Mouse (Mus musculus) R1 (cell line): Measurements from ENCODE around the gene Gm11084.
"Not testable (repeated sequence)": the region's sequence is repeated elsewhere in the genome, so short reads cannot be mapped to it uniquely, and the experiment has no call there.

Experiments used
- DNase-seq: peaks from one replicate; pipeline ENCODE4 v3.0.0-alpha.2; 2018; ENCODE audit warnings: low read depth, low spot score

Gene Gm11084

DNA sequence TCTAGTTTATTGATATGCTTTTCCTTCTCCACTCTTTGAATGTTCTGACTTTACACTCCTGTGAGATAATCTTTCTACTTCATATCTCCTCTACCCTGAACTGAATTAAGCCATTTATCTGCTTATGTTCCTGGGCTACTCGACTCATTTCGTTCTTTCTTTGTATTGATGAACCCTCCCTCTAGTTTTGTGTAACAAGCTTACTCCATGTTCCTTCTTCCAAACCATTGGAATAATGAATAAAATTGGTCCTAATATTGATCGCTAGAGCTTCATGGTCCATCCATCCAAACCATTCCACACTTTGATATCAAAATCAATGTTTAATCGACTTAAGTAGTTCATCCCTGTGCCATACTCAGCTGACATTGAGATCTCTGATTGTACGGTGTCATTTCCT is at the start of gene Gm11084:
Gene Gm11084 (minus strand): TSS at position 101 of the 400 bp plus-strand sequence.
- no peak for DNase-seq

DNA sequence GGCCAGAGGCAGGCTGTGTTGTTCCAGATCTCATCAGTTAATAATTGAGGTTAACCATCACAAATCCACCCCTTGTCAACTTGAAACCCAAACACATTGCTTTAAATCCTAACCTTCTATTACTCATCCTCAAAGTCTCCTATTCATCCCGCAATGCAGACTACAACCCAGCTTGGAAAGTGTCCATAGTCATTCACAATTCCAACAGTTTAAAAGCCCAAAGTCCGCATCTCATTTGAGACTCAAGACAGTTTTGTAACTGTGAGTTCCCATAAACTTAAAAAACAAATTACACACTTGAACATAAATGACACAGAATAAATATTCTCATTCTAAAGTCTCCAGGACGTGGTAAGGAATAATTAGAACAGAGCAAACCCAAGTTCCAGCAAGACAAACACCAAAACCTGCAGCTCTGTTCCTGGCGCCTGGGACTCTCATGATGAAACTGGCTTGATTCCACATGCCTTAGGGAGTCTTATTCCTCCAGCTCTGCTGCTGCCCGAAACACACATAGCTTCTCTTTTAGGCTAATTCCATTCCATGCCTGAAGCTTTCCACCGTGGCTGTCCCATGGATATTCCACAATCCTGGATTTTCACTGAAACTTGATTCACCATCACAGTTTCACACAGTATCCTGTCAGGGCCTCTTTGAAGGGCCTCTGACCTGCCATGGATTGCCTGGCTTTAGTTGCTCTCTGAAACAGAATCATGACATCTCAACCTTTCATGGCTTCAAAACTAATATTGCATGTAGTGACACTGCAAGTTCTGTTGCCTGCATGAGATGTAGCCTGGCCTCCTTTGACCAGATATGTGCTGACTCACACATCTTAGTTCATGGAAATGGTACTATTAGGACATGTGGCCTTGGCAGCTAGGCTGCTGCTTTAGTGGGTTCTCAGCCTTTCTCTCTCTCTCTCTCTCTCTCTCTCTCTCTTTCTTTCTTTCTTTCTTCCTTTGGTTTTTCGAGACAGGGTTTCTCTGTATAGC is 44.8 kb upstream of the Gm11084 start:
- DNase-seq: no peak

DNA sequence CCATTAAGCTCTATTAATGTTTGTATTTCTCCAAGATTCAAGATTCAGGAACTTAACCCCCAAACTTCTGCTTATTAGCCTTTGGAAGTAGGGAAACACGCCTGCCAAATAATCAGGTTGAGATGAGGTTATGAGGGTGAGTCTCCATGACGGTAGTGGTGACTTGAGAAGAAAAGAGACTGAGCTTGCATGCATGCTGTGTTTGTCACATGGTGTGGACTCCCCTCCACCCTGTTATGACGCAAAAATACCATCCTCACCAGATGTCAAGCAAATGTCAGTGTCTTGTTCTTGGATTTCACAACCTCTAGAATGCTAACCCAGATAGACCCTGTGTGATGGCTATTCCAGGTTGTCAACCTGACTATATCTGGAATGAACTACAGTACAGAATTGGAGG is 43.3 kb upstream of the Gm11084 start:
- no peak for DNase-seq

DNA sequence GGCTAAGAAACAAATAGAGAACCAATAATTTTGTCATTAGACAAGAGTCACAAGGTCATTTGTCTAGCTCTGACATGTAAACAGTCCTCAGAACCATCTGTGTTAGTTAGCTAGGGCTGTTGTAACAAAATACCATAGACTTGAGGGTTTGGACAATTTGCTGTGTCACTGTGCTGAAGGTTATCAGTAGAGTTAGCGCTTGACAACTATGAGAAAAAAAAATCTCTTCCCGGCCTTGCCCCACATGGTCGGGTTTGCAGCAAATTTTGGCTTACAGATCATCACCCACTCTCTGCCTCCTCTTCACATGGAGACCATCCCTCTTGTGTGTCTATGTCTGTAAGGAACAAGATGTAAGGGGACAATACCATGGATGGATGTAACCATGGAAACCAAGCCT is 41.5 kb upstream of the Gm11084 start:
- no peak for DNase-seq

DNA sequence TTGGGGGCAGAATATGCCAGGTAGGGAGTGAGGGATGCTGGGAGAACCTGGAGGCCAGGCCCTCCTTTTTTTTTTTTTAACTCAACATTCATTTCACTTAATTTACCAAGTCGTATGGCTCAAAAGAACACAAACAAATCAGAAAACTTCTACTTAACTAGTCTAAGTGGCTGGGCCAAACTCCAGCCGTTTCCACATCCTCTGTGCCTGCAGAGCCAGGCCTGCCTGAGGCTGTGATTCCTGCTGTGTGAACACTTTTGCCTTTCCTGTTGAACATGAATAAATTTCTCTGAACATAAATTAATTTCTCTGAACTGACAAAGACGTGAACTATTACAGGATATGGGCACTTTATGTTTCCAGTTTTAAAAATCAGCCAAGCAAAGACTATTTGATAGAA is 40.6 kb upstream of the Gm11084 start:
- no peak for DNase-seq

DNA sequence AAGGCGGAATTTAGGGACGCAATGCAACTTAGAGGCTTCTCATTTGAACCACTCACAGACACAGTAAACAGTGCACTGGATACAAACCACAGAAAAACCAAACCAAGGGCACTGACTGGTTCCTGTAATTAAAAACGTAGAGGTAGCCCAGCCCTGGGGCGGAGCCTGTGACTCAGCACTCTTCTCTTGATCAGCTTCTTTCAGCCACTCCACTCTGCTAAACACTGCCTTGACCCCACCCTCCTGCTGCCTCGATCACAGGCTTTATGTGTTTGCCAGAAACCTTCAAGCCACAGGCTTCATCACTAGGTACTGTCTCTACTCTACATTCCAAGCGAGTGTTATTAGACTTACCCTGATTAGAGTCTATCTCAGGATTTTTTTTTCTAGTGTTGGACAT is 37.3 kb upstream of the Gm11084 start:
- DNase-seq: peak; percentile 98

DNA sequence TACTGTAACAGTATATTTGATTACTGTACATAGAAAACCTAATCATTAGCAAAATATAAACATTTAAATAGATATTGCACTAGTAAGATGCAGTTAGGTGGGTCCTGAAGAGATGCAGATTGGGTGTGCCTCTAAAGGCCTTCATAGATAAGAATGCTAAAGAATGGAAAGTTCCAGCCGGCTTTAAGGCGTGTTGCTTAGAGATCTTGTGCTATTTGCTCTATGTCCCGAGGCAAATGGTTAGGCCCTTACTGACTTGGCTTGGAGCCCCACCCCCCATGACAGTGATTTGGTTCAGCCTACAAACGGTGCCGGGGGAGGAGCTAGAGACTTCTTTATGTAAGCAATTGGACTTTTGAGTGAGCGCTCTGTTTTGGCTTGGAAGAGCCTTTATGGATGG is 34.5 kb upstream of the Gm11084 start:
- peak; percentile 97 for DNase-seq

DNA sequence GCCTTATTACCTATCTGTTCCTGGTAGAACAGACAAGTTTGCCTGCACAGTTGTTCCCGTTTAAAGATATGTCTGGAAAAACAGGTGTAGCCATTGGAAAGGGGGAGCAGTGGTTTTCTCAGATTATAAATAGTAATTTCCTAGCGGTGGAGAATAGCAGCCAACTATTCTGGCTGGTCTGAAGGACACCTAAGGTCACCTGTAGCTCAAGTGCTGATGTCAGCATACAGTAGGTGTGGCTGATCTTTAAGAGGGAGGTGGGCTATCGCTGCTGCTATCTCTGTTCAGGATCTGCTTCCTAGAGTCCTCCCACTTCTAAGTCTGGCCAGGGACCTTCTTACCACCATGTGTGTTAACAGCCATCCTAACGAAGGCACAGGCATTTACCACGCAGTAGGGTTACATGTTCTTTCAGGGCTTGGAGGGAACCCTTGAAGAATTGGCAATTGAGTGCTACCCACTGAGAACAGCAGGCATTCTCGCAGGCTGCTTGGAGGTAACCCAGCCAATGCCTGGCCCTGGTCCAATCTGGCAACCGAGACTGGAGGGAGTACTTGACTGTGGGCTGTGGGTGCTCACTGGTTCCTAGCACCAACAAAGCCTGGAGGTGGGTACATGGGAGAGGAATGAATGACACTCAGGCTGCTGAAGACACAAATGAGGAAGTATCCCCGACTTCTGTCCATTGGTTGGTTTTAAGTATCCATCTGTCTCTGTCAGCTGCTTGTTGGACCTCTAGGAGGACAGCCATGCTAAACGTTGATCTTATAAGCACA is 33.0 kb upstream of the Gm11084 start:
- no peak for DNase-seq

DNA sequence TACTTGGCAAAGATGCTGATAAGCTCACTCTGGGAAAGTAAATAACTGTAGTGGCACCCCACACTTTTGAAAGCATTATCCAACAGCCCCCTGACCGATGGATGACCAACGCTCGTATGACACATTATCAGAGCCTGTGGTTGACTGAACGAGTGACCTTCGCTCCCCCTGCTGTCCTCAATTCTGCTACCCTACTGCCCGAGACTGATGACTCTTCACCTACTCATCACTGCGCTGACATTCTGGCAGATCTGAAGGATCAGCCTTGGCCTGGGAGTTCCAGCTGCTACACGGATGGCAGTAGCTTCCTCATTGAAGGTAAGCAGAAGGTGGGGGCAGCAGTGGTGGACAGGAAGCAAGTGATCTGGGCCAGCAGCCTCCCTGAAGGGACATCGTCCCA is 27.5 kb upstream of the Gm11084 start:
- DNase-seq: not testable (repeated sequence)

DNA sequence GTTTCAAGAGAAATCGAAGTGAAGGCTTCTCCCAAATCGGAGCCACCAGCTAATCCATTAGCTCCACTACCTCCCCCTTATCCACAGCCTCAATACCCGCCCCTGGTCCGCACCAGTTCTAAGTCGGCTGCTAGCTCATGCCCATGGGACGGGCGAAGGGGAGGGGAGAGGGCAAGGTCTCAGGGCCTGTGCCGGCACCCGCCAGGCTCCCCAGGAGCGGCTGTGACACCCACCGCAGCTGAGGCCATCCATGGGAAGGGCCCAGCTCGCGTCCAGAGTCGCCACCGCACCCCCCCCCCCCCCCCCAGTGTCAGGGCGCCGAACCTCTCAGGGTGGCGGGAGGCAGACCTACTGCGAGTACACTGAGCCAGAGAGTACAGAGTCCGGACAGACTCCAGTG is 26.1 kb upstream of the Gm11084 start:
- DNase-seq: no peak

DNA sequence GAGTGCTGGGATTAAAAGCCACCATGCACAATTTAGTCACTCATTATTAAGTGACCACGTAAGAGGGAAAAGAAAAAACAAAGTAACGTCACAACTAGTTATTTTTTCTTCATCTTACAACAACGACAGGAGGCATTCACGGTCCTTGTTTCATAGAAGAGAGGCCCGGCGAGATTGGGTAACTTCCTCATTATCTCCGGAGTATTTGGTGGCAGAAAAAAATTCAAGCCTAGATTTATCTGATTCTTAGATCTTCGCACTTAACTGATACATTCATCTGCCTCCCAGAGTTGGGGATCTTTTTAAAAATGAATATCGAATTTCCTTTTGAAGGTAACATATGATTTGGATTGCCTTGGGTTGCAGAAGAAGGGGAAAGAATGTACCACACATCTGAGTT is 21.0 kb upstream of the Gm11084 start:
- DNase-seq: no peak

DNA sequence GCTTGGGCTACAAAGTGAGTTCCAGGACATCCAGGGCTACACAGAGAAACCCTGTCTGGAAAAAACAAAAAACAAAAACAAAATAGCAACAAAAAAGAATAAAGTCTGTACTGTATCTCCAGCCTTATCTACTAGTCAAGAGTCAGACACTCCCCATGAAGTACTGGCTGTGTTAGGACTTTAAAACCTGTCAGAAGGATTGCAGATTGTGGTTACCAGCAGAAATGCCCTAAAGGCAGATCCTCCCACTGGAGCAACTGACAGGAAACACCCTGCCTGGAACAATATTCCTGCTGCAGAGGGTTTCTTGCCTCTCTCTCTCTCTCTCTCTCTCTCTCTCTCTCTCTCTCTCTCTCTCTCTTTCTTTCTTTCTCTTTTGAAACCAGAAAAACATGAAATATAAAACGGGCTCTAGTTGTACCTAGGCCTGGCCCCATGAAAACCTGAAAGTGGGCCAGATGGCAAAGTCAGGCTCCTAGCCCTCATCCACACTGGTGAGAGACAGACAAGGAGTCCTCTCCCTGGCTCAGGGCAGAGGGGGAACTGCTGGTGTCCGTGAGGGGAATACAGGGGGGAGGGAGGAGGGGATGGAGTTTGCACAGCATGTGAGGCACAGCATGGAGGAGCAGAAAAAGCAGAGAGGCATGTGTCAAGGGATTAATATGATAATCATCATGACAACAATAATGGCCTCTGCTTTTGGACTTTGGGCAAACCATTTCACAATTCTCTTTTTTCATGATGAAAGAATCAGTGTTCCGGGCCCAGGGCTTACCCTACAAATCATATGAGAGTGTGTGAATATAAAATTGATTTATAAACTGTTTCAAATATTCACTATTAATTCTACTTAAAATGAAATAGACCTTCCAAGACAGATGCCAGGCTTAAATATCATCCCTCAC is 19.3 kb upstream of the Gm11084 start:
- DNase-seq: no peak

DNA sequence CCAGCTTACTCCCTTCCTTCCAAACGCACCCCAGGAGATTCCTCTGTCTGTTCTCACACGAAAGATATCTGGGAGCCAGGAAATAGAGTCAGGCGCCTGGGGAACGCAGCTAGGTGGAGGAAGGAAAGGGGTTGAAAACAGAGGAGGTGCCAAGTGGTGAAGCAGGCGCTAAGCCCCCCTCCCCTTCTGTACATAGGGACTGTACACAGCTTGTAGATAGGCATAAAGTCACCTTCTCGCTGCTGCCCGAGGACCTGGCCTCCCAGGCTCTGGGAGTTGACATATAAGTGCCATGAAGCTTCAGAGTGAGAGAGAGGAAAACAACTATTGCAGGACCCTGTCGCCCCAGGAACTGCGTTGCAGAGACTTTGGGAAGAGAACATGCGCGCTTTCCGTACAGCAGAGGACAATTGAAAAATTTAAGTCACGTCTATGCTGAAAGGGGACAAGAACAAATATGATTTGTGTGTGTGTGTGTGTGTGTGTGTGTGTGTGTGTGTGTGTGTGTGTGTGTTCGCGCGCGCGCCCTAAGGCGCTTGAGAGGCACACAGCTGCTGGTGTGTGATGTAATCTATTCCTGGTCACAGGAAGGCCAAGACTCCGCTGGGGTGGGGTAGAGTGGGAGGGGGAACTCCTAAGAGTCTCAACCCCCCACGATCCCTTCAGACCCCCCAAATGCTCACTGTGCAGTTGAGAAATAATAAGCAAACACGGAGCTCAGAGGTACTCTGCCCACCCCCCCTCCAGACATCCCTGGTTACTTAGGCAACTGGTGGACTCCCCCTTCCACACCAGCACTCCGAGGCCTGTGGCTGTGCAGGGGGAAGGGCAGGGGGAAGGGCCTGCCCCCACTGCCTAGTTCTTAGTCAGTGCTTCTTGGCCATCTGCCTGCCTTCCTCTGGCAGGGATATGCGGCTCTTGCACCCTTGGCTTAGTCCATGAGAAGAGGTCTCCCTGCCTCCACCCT is 17.5 kb upstream of the Gm11084 start:
- peak; percentile 71 for DNase-seq

DNA sequence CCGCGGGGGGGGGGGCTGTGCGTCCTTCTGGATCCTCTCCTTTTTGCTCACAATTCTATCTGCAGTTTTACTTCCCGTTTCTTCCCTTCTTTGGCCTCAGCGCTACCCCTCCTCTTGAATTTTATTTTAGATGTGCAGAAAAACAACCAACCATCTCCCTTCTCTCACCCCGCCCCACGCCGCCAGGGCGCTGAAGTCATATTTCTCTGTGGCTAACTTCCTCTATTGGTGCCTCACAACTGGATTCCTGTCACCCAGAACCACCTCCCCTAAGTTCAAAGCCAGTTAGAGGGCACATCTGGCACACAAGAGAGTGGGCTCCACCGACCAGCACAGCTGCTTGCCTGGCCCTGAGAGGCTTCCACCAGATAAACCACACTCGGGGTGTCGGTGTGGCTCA is 16.5 kb upstream of the Gm11084 start:
- DNase-seq: no peak

DNA sequence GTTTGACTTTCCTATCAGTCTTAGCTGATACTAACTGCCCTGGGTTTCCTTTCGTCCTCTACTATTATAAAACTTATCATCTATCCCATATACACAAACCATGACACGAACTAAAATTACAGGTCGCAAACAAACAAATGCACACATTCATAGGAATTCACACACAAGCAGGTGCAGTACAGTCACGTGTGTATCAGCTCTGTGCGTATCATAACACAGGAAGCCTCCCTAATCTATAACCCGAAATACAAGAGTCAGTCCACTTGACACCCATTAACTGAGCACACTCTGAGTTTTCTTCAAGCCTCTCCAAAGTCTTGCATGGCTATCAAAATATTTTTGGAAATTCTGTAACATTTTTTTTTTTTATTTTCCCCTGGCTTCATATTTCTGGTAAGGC is 15.9 kb upstream of the Gm11084 start:
- DNase-seq: no peak

DNA sequence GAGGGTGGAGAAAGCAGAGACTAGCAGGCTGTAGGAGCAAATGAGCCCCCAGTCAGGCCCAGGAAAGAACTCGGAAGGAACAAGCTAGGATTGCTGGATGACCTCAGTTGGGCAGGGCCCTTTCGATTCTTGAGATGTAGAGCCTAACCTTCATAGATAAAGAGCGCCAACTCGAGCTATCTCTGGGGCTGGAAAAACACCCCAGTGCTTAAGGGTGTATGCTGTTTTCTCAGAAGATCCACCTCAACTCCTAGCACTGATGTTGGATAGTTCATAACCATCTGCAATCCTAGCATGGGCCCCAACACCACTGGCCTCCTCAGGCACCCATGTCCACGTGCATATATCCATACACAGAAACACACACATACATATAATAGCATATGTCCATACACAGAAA is 15.5 kb upstream of the Gm11084 start:
- no peak for DNase-seq

DNA sequence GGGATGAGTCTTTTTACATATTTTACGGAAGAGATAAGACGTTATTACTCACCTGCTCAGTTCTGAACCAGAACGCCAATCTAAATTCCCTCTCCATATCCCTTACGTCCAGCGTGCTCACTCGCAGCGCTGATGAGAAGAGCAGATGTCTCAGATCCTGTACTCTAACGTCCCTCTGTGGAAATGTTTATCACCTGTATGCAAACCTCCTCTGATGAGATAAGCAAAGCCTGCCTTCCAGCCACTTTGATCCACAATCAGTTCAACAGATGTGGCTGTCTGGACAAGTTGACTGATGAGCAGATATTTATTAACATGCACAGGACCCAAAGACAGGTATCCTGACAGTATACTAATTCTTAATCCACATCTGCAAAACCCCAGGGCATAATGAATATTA is 13.7 kb upstream of the Gm11084 start:
- DNase-seq: no peak

DNA sequence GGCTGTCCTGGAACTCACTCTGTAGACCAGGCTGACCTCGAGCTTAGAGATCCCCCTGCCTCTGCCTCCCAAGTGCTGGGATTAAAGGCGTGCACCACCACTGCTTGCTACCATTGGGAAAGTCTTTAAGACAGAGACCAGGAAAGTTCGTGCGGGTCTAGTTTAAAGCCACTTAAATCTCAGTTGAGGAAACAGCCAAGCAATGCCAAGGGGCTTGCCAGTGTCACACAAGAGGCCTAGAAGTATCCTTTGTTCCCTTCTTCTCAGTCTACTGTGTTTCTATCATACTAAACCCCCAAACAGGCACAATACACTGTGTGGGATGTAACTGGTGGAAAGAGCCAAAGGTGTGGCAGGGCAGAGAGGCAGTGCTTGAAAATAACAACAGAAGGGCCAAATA is 11.1 kb upstream of the Gm11084 start:
- no peak for DNase-seq

DNA sequence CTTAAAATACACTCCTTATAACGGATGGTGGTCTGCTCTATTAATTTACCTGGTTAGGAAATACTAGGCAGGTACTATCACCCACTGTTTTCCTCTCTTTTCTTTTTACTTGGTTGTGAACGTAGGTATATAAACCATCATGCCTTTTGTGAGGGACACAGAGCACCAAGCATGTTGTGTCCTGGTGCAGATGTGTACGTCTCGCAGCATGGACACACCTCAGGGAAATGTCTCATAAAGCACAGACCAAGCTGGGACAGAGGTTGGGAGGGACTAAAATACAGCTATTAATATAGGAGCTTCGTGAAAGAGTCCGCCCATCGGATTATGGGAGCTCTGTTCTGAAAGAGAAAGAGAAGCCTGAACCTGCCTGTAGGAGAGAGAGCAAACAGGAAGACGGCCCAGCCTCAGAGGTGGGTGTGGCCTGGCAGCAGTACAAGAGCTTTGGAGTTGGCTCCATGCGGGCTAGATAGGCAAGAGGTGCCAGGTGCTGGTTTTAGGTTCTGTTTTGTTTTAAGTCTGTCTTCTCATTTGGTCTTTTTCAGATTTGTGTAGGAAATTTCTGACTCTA is 10.4 kb upstream of the Gm11084 start:
- DNase-seq: peak; percentile 78
